Mouse (Mus musculus) MN1 (cell line): ENCODE data around the gene Ctsf.
"Not testable (repeated sequence)": the region's sequence is repeated elsewhere in the genome, so short reads cannot be mapped to it uniquely, and the experiment has no call there.

Source experiments
- DNase-seq: peaks from one replicate; pipeline ENCODE4 v3.0.0-alpha.2; 2016; ENCODE audit warnings: low spot score

The Ctsf gene

GRCm38 (mm10) chr19:4849800-4850199 is 5.1 kb upstream of the Ctsf start:
- no peak for DNase-seq

GRCm38 (mm10) chr19:4850281-4850680 is 4.6 kb upstream of the Ctsf start:
- DNase-seq, result no peak

- no peak for DNase-seq
Measured at GRCm38 (mm10) chr19:4855470-4855820, 515 bp downstream of the Ctsf start.

- DNase-seq, result no peak
Measured at GRCm38 (mm10) chr19:4855951-4856350, 1.0 kb downstream of the Ctsf start.

- no peak for DNase-seq
Measured at GRCm38 (mm10) chr19:4859081-4859480, 4.2 kb downstream of the Ctsf start.

GRCm38 (mm10) chr19:4863048-4863447 is 8.1 kb downstream of the Ctsf start:
- no peak for DNase-seq

- DNase-seq, result no peak
Measured at GRCm38 (mm10) chr19:4865147-4865546, 10.2 kb downstream of the Ctsf start.

- DNase-seq, result not testable (repeated sequence)
Measured at GRCm38 (mm10) chr19:4874613-4875012, 19.7 kb downstream of the Ctsf start.

GRCm38 (mm10) chr19:4876241-4876640 is 21.3 kb downstream of the Ctsf start:
- DNase-seq, result no peak

- no peak for DNase-seq
Measured at GRCm38 (mm10) chr19:4876755-4877154, 21.8 kb downstream of the Ctsf start.

- no peak for DNase-seq
Measured at GRCm38 (mm10) chr19:4877785-4878184, 22.9 kb downstream of the Ctsf start, which contains the start of gene Actn3. Actn3 (minus strand) TSS chr19:4877909.

- peak; percentile 91 for DNase-seq
Measured at GRCm38 (mm10) chr19:4878405-4879323, 23.7 kb downstream of the Ctsf start, which contains the start of gene Zdhhc24. Zdhhc24 (plus strand) TSS chr19:4878668.

GRCm38 (mm10) chr19:4879324-4879703 is 24.4 kb downstream of the Ctsf start:
- DNase-seq, result no peak

- DNase-seq, result no peak
Measured at GRCm38 (mm10) chr19:4883961-4884360, 29.0 kb downstream of the Ctsf start.

GRCm38 (mm10) chr19:4889791-4890190 is 34.9 kb downstream of the Ctsf start:
- DNase-seq, result no peak

- no peak for DNase-seq
Measured at GRCm38 (mm10) chr19:4891798-4892197, 36.9 kb downstream of the Ctsf start.

- DNase-seq, result no peak
Measured at GRCm38 (mm10) chr19:4896780-4897520, 42.0 kb downstream of the Ctsf start.

- no peak for DNase-seq
Measured at GRCm38 (mm10) chr19:4898972-4899371, 44.0 kb downstream of the Ctsf start.

- DNase-seq, result no peak
Measured at GRCm38 (mm10) chr19:4899888-4900287, 45.0 kb downstream of the Ctsf start.

GRCm38 (mm10) chr19:4905979-4906794 is 51.3 kb downstream of the Ctsf start, which contains the start of gene Bbs1:
Bbs1 (minus strand) TSS chr19:4906628.
- DNase-seq, result peak; percentile 71

GRCm38 (mm10) chr19:4908107-4908506 is 53.2 kb downstream of the Ctsf start:
- DNase-seq, result no peak

- no peak for DNase-seq
Measured at GRCm38 (mm10) chr19:4909376-4909775, 54.4 kb downstream of the Ctsf start.
